Mouse (Mus musculus): Measurements from ENCODE around the gene Mov10. TPM values are rescaled to one million over a fixed set of nuclear protein-coding genes. Genes with fewer than 3 reads are reported as not detected.
"Not testable (repeated sequence)": the region's sequence is repeated elsewhere in the genome, so short reads cannot be mapped to it uniquely, and the experiment has no call there.

The Mov10 gene
- total RNA-seq, 2 experiments from 2014 or later, result 8.0 to 10.5 TPM

GRCm38 (mm10) chr3:104788075-104788474 lies 30.3 kb downstream of the Mov10 start, which contains the start of gene Rhoc:
TSS of gene Rhoc (plus strand) at chr3:104788375.
- intact Hi-C loops (cut with DNase I), result loop anchor here (1.0 to 5.0 kb wide), 3 partner anchors 77 to 271 kb away; partner anchors contain the start of genes Capza1 and St7l
- DNase-seq (ENCODE audit: low spot score in 2 of 2), result no peak

- DNase-seq (ENCODE audit: low spot score in 2 of 2), result no peak
- intact Hi-C loops (cut with DNase I), result loop anchor here (5.0 kb wide), 1 partner anchor 182 kb away; no protein-coding TSS in a partner anchor
These were observed 33.1 kb downstream of the Mov10 start for GRCm38 (mm10) chr3:104785284-104785683.

GRCm38 (mm10) chr3:104783971-104784500 lies 34.3 kb downstream of the Mov10 start:
- intact Hi-C loops (cut with DNase I), result no loop called here
- no peak for DNase-seq (ENCODE audit: low spot score in 2 of 2)

GRCm38 (mm10) chr3:104782061-104782681 lies 36.2 kb downstream of the Mov10 start:
- intact Hi-C loops (cut with DNase I), result no loop called here
- no peak for DNase-seq (ENCODE audit: low spot score in 2 of 2)

- intact Hi-C loops (cut with DNase I), result no loop called here
- no peak for DNase-seq (ENCODE audit: low spot score in 2 of 2)
These were observed 36.9 kb downstream of the Mov10 start, which contains the start of gene Fam19a3 for GRCm38 (mm10) chr3:104781471-104781903. TSS of gene Fam19a3 (minus strand) at chr3:104781840.

- intact Hi-C loops (cut with DNase I), result no loop called here
- no peak for DNase-seq (ENCODE audit: low spot score in 2 of 2)
These were observed 37.6 kb downstream of the Mov10 start, which contains the start of gene Ppm1j for GRCm38 (mm10) chr3:104780561-104781420. TSS of gene Ppm1j (plus strand) at chr3:104781056.

GRCm38 (mm10) chr3:104779949-104780348 lies 38.4 kb downstream of the Mov10 start:
- peak in 1 of 2 experiments; percentile 39 for DNase-seq (ENCODE audit: low spot score in 2 of 2)
- intact Hi-C loops (cut with DNase I), result loop anchor here (2.0 kb wide), 1 partner anchor 65 kb away; no protein-coding TSS in a partner anchor

GRCm38 (mm10) chr3:104777342-104777741 lies 41.0 kb downstream of the Mov10 start:
- intact Hi-C loops (cut with DNase I), result no loop called here
- no peak for DNase-seq (ENCODE audit: low spot score in 2 of 2)

- intact Hi-C loops (cut with DNase I), result loop anchor here (5.0 kb wide), 1 partner anchor 284 kb away; no protein-coding TSS in a partner anchor
- no peak for DNase-seq (ENCODE audit: low spot score in 2 of 2)
These were observed 45.1 kb downstream of the Mov10 start for GRCm38 (mm10) chr3:104773301-104773700.

- no peak for DNase-seq (ENCODE audit: low spot score in 2 of 2)
- intact Hi-C loops (cut with DNase I), result loop anchor here (5.0 kb wide), 1 partner anchor 286 kb away; no protein-coding TSS in a partner anchor
These were observed 46.9 kb downstream of the Mov10 start for GRCm38 (mm10) chr3:104771460-104771859.

- DNase-seq (ENCODE audit: low spot score in 2 of 2), result no peak
- intact Hi-C loops (cut with DNase I), result loop anchor here (5.0 kb wide), 1 partner anchor 286 kb away; no protein-coding TSS in a partner anchor
These were observed 47.4 kb downstream of the Mov10 start for GRCm38 (mm10) chr3:104770918-104771317.

- DNase-seq (ENCODE audit: low spot score in 2 of 2), result peak in 1 of 2 experiments; percentile 36
- intact Hi-C loops (cut with DNase I), result loop anchor here (5.0 kb wide), 1 partner anchor 287 kb away; no protein-coding TSS in a partner anchor
These were observed 48.3 kb downstream of the Mov10 start for GRCm38 (mm10) chr3:104770035-104770434.

GRCm38 (mm10) chr3:104769135-104769534 lies 49.2 kb downstream of the Mov10 start:
- intact Hi-C loops (cut with DNase I), result no loop called here

GRCm38 (mm10) chr3:104767716-104768115 lies 50.6 kb downstream of the Mov10 start:
- intact Hi-C loops (cut with DNase I), result no loop called here
- DNase-seq (ENCODE audit: low spot score in 2 of 2), result no peak

More at GRCm38 (mm10) chr3:104769135-104769534, 49.2 kb downstream of the Mov10 start:
- no peak for DNase-seq (ENCODE audit: low spot score in 2 of 2)

- DNase-seq (ENCODE audit: low spot score in 2 of 2), result no peak
- intact Hi-C loops (cut with DNase I), result no loop called here
These were observed 51.2 kb downstream of the Mov10 start for GRCm38 (mm10) chr3:104767141-104767540.

GRCm38 (mm10) chr3:104765021-104765420 lies 53.3 kb downstream of the Mov10 start:
- DNase-seq (ENCODE audit: low spot score in 2 of 2), result no peak

GRCm38 (mm10) chr3:104762103-104762863 lies 56.1 kb downstream of the Mov10 start:
- intact Hi-C loops (cut with DNase I); DNase-seq (ENCODE audit: low spot score in 2 of 2): not testable (repeated sequence)

More at GRCm38 (mm10) chr3:104765021-104765420, 53.3 kb downstream of the Mov10 start:
- intact Hi-C loops (cut with DNase I), result no loop called here

GRCm38 (mm10) chr3:104758869-104759268 lies 59.5 kb downstream of the Mov10 start:
- DNase-seq (ENCODE audit: low spot score in 2 of 2), result no peak
- intact Hi-C loops (cut with DNase I), result no loop called here

- DNase-seq (ENCODE audit: low spot score in 2 of 2), result peak; percentile 46 to 53
These were observed 60.0 kb downstream of the Mov10 start for GRCm38 (mm10) chr3:104758406-104758805.

More at GRCm38 (mm10) chr3:104758406-104758805, 60.0 kb downstream of the Mov10 start:
- intact Hi-C loops (cut with DNase I), result no loop called here
